Mouse (Mus musculus) lung, postnatal 0 days (tissue): Measurements from ENCODE around the gene Zfp775.

Experiments
- CTCF ChIP-seq: IDR thresholded peaks from 2 replicates; pipeline ENCODE4 v1.5.1; 2016; ENCODE audit warnings: antibody characterized with exemption, mild to moderate bottlenecking
- EP300 ChIP-seq: IDR thresholded peaks from 2 replicates; pipeline ENCODE4 v1.6.1; 2016; ENCODE audit warnings: antibody characterized with exemption, mild to moderate bottlenecking, control low read depth

- no peak for TF ChIP-seq EP300
- TF ChIP-seq CTCF = no peak
Measured at GRCm38 (mm10) chr6:48638553-48638952, 36.7 kb downstream of the Zfp775 start.
